Mouse (Mus musculus) heart, postnatal 10 days (tissue): ENCODE measurements around the gene Itpr3. TPM values are rescaled to one million over a fixed set of nuclear protein-coding genes. Genes with fewer than 3 reads are reported as not detected.
A peak's percentile ranks its signal among the peaks of the same experiment; 100 is the strongest.

ENCODE experiments used
- DNase-seq, 2 experiments: peaks; one replicate each; pipeline ENCODE4 v3.0.0; 2021
- intact Hi-C: fragments of 180-260 bp; cut with DNase I; formaldehyde crosslinking; loops from one replicate; pipeline ENCODE4 v1.15.1; 2025
- total RNA-seq, 2 experiments: library from RNA; stranded (reverse); gene quantifications; 2 replicates each; pipeline ENCODE4 v1.2.3; 2021

The Itpr3 gene
- total RNA-seq, 2 experiments from 2014 or later, result 8.0 to 9.0 TPM

DNA sequence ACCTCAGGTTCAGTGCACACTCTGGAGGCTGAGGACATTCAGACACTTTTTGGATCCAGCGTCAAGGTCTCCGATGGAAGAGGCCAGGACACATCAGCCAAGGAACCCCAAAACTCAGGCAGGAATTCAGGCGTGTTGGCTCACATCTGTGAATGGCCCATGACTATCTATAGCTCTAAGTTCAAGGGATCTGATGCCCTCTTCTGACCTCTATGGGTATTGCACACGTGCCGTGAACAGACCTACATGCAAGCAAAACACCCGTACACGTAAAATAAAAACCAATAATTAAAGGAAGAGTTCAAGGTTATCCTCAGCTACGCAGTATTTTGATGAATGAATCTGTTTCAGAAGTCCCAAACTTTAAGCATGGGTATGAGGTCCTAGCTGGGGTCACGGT is 49.6 kb downstream of the Itpr3 start:
- DNase-seq, result no peak

DNA sequence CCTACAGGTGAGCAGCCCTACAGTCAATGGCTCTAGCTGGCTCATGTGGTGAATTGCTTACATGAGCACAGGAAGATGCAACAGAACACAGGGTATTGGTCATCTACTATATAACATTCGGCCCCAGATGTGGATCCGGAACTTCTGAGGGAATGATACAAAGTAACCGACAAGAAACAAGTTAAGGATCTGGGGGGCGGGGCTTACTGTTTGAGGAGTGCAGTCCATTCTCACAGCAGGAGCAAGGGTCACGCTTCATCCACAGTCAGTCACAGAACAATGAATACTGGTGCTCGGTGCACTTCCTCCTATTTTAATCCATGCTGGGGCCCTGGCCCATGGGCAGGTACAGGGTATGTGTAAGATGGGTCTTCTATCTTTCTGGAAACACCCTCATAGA is 50.8 kb downstream of the Itpr3 start:
- no peak for DNase-seq
- intact Hi-C loops, result no loop called here

More for the DNA sequence above, 49.6 kb downstream of the Itpr3 start:
- intact Hi-C loops, result no loop called here

DNA sequence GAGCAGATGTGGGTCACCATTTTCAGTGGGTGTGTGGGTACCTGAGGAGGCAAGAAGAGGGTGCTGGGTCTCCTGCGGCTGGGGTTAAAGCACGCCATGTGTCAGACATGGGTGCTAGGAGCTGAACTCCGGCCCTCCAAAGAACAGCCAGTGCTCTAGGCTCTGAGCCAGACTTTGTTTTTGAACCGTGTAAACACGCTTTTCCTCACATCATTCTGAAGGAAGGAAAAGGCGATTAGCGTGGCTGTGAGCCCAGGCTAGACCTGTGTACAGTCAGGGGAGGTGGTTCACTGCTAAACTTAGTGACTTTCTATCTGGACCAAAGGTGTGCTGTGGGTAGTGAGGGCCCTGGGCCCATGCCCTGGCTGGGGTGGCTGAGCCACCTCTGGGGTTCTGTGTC is 53.0 kb downstream of the Itpr3 start:
- no peak for DNase-seq
- intact Hi-C loops, result no loop called here

DNA sequence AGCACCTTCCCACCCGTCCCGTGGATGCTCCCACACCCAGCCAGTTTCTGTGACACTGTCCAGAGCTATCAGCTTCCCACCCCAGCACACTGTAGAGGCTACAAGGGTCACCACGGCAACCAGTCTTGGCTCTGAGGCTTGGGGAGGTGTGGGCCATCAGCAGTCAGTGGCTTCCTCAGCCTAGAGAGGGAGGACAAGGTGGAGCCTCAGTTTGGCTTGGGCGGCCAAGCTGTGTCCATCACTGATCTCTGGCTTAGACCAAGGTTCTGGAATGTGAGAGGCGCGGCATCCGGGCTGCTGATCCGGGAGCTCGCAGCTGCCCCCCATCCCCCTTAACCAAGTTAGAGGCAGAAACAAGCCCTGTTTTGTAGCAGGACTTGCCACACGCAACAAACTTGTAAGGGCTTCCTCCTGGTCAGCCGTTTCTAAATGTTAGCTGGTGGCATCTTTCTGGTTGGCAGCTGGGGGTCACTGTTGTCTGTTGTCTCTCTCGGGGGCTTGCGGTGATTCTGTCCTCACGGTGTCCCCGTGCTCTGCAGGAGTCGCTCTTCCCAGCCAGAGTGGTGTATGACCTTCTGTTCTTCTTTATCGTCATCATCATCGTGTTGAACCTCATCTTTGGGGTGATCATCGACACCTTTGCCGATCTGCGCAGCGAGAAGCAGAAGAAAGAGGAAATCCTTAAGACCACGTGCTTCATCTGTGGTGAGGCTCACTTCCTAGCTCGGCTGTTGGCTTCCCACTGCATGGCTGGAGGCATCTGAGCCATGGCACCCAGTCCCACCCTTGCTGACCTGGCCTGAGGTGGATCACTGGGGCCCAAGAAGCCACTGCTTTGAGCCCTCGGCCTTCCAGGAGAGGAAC is 61.8 kb downstream of the Itpr3 start:
- intact Hi-C loops, result no loop called here
- DNase-seq, result peak; percentile 63 to 66

DNA sequence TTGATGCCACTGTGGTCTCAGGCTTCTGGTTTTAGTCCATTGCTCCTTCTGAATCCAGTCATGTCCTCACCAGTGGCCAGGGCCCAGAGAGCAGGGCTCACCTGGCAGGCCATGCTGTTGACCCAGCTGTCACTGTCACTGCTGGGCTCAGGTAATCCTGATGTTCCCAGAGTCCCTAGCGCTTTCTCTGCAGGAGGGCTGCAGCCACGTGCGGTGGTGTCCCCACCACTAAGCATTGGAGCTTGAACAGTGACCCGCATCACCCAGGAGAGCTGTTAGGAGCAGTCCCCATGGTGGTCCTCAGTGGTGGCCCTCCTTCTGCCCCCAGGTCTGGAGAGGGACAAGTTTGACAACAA is 62.4 kb downstream of the Itpr3 start:
- intact Hi-C loops, result no loop called here
- no peak for DNase-seq

DNA sequence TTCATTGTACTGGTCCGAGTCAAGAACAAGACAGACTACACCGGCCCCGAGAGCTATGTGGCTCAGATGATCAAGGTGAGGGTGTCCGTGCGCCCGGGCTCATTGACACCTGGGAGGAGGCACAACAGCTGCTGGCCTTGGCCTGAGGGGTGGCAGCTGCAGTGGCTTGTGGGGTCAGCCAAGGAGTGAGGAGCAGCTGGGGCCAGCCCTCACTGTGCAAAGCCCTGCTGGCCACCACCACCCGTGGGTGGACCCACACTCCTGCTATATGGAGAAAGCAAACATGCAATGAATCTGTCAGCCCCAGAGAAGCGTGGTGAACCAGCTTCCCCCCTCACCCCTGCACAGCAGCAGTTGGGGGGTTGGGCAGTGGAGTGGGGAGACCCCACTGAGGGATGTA is 62.9 kb downstream of the Itpr3 start:
- peak; percentile 50 to 51 for DNase-seq
- intact Hi-C loops, result loop anchor here (1.0 kb wide), 1 partner anchor 87 kb away; no protein-coding TSS in a partner anchor

DNA sequence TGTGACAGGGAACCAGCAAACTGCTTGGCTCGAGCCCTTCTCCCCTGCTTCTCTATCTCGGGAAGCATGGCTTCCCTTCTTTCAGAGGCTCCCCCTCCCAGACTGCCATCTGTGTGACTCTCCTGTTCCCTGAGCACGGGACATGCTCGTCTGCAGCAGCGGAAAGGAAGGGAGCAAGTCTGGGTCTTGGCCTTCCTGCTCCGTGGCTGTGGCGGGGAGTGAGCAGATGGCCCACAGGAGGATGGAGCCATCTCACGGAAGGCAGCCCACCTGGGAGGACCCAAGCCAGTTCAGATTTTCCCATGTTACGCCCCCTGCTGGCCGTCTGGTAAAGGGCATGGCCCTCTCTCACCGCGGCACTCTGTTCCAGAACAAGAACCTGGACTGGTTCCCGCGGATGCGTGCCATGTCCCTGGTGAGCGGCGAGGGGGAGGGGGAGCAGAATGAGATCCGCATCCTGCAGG is 63.5 kb downstream of the Itpr3 start:
- intact Hi-C loops, result loop anchor here (1.0 kb wide), 1 partner anchor 87 kb away; no protein-coding TSS in a partner anchor
- peak; percentile 80 to 89 for DNase-seq

DNA sequence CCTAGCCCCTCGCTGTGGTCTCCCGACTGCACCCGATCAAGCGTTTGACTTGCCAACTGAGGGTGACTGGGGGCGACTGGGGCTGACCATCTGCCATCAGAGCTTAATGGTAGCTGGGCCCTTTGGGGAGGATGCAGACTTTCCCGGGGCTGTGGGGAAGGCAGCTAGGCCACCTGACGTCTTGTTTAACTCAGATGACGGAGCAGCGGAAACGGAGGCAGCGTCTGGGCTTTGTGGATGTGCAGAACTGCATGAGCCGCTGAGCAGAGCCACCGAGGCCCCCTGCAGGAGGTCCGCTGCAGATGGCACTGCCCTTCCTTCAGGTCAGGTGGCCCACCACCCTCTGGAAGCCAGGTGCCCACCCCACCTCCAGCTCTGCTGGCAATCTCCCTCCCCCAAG is 64.2 kb downstream of the Itpr3 start:
- intact Hi-C loops, result no loop called here

DNA sequence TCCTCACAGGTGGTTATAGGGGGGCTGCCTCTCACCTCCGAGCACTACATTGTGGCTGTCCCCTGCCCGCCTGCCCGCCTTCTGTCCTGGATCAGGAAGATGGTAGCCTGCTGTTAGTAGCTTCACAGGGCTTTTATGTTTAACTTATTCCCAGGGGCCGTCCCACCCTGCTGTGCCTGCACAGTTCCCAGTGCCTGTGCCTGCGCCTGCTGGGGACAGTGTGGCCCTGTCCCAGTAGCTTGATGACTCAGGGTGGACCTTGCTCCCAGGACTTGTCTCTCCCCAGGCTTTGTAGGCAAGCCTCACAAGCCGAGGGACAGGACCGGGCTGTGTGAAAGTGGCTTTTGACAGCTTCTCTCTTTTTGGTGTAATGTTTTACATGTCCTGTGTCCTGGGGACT is 64.7 kb downstream of the Itpr3 start:
- intact Hi-C loops, result no loop called here
- no peak for DNase-seq

More for the DNA sequence above, 64.2 kb downstream of the Itpr3 start:
- DNase-seq, result no peak

DNA sequence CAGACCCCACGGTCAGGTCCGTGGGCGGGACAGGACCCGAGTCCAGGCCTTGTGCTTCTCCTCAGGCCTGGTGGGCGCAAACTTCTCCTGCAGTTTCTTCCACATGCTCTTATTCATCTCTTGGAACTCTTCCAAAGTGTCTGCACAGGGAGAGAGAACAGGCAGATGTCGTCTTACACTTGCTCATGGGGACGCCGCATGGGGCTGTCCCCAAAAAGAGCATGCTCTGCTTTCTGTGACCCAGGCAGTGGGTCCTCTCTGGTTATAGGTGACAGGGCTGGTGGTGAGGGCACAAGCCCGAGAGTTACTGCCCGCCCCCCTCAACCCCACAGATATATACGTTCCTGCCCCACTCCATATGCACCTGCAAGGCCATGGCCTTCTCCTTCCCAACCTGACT is 65.6 kb downstream of the Itpr3 start:
- no peak for DNase-seq
- intact Hi-C loops, result no loop called here

DNA sequence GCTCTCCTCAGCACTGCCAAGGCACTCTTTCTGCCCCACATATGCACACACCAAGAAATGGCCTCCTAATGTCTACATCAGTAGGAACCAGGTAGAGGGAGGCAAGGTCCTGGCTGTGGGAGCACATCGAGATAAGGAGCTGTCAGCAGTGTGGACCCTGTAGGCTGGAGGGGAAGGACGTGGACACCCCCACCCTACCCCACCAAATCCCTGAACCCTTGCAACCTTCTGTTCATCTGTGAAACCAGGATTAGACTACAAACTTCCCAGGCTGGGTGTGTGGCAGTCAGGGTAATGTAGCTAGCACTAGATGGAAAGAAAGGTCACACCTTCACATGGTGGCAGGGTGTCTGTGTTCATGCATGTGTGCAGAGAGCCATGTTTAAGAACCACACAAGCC is 66.0 kb downstream of the Itpr3 start:
- no peak for DNase-seq
- intact Hi-C loops, result no loop called here

DNA sequence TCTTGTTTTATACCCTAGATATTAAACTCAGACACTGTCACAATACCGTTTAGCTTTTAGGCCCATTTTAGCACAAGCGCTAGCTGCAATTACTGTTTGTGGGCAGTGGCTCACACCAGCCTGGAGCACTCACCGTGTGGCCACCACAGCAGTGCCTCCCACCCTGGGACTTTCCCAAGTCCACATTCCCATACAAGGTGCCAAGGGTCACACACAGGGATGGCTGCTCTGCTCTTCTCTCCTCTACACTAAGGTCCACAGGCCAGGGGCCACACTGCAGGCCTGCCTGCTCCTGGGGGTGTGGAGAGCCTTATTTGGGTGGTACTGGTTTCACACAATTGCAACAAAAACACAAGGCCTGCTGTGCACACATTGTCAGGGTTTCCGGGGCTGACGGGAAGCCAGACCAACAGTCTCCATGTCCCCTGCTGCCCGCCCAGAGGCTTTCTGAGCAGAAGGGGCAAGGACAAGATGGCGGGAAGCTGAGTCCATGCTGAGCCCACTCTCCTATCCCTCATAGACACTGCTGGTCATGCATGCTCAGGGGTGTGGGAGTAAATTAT is 66.8 kb downstream of the Itpr3 start:
- no peak for DNase-seq
- intact Hi-C loops, result loop anchor here (2.0 kb wide), 1 partner anchor 91 kb away; no protein-coding TSS in a partner anchor

DNA sequence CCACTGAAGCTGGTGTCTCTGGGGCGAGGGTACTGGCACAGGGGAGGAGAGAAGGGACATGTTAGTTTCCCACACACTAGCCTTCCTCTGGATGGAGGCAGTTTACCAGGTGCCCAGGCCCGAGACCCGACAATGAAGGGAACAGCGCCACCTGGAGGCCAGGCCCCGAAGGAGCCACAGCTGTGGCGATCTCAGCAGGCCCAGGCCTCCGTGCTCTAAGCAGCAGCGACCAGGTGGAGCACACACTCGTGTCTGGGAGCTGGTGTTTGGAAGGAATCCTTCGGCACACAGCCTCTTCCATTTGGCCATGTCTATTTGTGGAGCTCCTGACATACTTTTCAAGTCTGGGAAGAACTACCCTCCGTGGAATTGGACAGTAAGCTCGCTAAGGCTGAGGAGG is 68.1 kb downstream of the Itpr3 start:
- peak; percentile 73 to 85 for DNase-seq
- intact Hi-C loops, result loop anchor here (2.0 to 5.0 kb wide), 2 partner anchors 53 to 92 kb away; no protein-coding TSS in a partner anchor

DNA sequence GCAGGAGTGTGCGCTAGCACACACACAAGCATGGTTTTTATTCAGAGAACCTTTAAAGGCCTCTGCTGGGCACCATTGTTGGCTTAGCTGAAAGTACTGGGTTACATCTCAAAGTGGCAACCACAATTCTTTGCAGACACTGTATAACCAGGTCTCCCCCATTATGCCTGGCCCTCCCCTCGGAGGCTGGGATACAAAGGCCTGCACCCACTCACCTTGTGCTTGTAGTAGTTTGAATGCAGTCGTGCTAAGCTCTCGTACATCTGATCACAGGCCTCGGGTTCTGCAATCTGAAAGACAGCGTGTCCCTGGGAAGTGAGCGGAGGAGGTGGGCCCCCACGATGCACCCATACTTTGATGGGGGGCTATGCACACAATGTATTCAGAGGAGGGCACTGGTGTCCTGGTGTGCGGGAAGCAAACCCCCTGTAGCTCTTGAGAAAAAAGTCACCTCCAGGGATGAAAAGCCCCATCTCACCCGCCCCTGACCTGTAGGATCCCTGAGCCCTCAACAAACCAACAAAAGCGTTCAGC is 68.6 kb downstream of the Itpr3 start:
- intact Hi-C loops, result loop anchor here (2.0 to 5.0 kb wide), 2 partner anchors 53 to 93 kb away; no protein-coding TSS in a partner anchor
- DNase-seq, result no peak

DNA sequence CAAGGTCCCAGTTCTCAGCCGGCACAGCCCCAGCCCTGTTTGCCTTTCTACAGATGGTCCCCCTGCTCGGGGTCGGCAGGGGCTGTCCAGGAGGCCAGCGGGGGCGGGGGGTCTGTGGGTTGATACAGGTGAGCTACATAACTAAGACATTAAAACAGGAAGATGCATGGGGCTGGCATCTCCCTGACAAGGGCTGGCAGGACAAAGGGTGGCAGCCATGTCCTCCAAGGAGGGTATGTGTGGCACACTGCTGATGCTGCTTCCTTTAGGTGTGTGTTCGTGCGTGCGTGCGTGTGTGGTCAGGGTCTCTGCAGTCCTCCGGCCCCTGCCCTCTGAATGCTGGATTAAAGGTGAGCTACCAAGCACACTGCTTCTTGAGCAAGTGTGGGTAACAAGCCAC is 69.9 kb downstream of the Itpr3 start:
- DNase-seq, result no peak
- intact Hi-C loops, result loop anchor here (5.0 kb wide), 1 partner anchor 55 kb away; no protein-coding TSS in a partner anchor

DNA sequence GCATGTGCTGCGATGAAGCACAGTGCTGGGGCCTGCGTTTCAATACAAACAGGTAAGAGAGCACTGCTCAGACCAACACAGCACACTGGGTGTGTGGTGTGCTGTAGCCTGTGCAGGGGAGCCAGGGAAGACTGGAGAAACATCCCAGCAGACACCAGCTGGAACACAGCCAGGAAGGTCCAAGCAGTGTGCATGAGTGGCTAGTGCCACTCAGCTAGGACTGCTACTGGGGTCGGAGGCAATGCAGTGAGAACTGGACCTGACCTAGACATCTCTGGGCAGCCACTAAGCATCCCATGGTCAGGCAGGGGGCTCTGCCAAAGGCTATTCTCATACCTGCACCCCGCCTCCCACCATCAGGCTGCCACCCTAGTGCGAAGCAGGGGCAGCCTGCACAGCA is 71.1 kb downstream of the Itpr3 start:
- no peak for DNase-seq
- intact Hi-C loops, result loop anchor here (5.0 kb wide), 1 partner anchor 56 kb away; no protein-coding TSS in a partner anchor

DNA sequence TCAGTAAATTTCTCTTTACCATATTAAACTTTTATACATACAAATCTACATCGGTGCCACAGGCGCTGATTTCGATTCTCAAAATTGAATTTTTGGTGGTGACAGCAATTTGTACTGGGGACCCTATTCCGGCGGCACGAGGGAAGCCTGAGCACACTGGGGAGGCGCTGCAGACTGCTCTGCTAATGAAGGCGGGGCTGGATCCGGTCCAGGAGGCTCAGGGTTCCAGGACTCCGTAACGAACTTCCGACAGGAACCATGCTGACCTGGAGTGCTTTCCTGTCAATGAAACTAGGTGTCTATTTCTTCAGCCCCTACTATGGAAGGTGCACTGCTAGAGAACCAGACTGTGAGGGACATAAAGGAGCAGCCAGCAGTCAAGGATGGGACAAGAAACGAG is 72.2 kb downstream of the Itpr3 start:
- intact Hi-C loops, result loop anchor here (5.0 kb wide), 1 partner anchor 57 kb away; no protein-coding TSS in a partner anchor

DNA sequence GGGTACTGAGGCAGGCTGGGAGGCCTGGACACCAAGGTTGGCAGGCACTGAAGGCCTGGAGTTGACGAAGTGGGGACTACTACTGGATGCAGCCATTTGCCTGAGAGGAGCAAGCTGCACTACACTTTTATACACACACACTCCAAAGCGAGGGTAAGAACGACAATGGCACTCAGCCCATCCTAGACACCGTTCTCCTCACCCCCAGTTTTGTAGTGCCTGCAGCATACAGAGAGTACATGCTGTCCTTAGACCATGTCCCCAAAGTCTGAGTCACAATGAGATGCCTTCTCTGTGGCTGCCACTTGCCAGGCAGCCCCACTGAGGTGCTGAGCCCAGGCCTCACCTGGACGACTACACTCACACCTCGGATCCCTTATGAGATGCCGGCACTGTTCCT is 72.7 kb downstream of the Itpr3 start:
- no peak for DNase-seq
- intact Hi-C loops, result loop anchor here (5.0 kb wide), 1 partner anchor 58 kb away; no protein-coding TSS in a partner anchor

More for the DNA sequence above, 72.2 kb downstream of the Itpr3 start:
- DNase-seq, result no peak

DNA sequence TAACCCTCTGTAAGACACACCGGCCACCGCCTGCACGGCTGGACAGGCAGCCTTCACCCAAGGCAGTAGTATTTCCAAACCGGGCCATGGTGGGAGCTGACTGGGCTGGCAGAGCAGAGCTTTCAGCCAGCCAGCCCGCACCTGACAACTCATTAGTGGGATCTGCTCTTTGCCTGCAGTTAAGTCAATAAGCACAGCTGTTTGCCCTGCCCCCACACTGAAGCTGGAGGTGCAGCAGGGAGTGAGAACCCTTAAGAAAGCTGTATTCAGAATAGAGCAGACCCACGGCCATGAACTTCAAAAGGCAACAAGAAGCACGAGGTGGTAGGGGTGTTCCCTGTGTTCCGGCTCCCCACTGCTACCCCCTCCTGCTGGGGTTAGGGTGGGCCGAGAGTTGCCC is 73.1 kb downstream of the Itpr3 start:
- intact Hi-C loops, result no loop called here
- no peak for DNase-seq

DNA sequence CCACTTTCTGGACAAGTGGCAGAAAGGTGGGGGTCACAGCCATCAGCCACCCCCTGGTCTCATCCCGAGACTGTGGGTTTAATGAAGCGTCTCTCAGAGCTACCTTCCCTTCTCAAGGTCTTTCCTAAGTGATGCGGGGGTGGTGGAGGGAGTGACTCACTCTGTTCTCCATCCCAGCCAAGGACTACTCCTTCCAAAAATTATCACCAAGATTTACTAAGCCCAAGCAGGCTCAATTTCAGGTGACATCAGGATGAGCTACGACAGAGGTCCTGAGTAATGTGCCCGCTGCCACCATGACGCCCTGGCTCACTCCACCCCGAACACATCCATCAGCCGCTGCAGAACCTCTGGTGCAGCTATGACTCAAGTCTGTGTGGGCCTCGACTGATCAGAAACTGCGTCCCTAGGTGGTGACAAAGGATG is 74.1 kb downstream of the Itpr3 start:
- DNase-seq, result no peak
- intact Hi-C loops, result no loop called here

DNA sequence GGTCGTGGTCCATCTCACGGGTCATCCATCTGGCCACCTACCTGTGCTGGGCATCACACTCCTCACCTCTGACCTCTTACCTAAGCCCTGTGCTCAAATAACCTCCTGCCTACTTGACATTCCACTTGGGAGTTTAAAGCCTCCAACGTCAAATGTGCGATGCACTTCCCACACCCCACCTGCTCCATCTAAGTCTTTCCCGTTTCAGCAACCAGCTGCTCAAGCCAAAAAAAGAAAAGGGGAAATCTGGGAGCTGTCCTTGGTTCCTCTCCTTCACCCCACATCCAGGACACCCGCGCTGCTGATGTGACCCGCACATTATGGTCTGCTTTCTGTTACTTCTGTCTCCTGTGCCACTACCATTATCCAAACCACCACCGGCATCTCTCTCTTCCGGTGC is 75.1 kb downstream of the Itpr3 start:
- intact Hi-C loops, result no loop called here
- DNase-seq, result no peak
